21 mouse cellular contexts compared by ENCODE assay signal in genomic region chr3:15000657-15001056, GRCm38 (mm10).
DNase-seq lines count a peak whose midpoint lies in the region; ATAC-seq and TF ChIP-seq lines count a peak whose summit lies in the region.
"Had no signal": no experiment of that assay in that cellular context is flagged by ENCODE, and none has a peak within 500 bp of the region (broad histone marks: within the 10 kb centered on the region; RNA-seq: fewer than 3 reads in every experiment).

No protein-coding gene starts in this region.

- no peak overlapping the region for H3K4me2 ChIP-seq in liver, postnatal 0 days (ENCODE audit: low read depth, low read length)
- no peak overlapping the region for H3K4me2 ChIP-seq in stomach, embryonic 16.5 days (ENCODE audit: low read depth, low read length)
- no peak overlapping the region for H3K4me2 ChIP-seq in stomach, postnatal 0 days (replicated peaks; ENCODE audit: low read depth)
- H3K4me2 ChIP-seq in liver, embryonic 11.5 days: no peak overlapping the region
- H3K4me2 ChIP-seq: forebrain, embryonic 13.5 days; heart, embryonic 15.5 days; neural tube, embryonic 12.5 days had no signal

- H3K9me3 ChIP-seq in liver, postnatal 0 days (ENCODE audit: low read length): no peaks in the 10 kb centered on the region
- H3K9me3 ChIP-seq in stomach, embryonic 16.5 days (replicated peaks; ENCODE audit: control insufficient read depth, low read length): no peaks in the 10 kb centered on the region
- H3K9me3 ChIP-seq in stomach, postnatal 0 days (ENCODE audit: control insufficient read depth, low read length): no peaks in the 10 kb centered on the region
- H3K9me3 ChIP-seq in liver, embryonic 11.5 days (ENCODE audit: control insufficient read depth, low read length): no peaks in the 10 kb centered on the region
- H3K9me3 ChIP-seq in heart, embryonic 10.5 days: no peaks in the 10 kb centered on the region
- H3K9me3 ChIP-seq: forebrain, embryonic 13.5 days; heart, embryonic 15.5 days; neural tube, embryonic 12.5 days had no signal

- no peak overlapping the region for H3K4me3 ChIP-seq in liver, postnatal 0 days (ENCODE audit: low read depth, low read length)
- H3K4me3 ChIP-seq in stomach, embryonic 16.5 days (replicated peaks; ENCODE audit: low read length): no peak overlapping the region
- no peak overlapping the region for H3K4me3 ChIP-seq in stomach, postnatal 0 days (ENCODE audit: low read depth, low read length)
- no peak overlapping the region for H3K4me3 ChIP-seq in liver, embryonic 11.5 days (ENCODE audit: low read depth, low read length)
- no peak overlapping the region for H3K4me3 ChIP-seq in heart, embryonic 10.5 days
- H3K4me3 ChIP-seq: forebrain, embryonic 13.5 days; heart, adult 2 months; heart, embryonic 15.5 days; neural tube, embryonic 12.5 days had no signal

- peak; percentile 25 for DNase-seq in liver
- no peak for DNase-seq in liver, postnatal 0 days
- DNase-seq in stomach, postnatal 0 days (ENCODE audit: low spot score): no peak
- no peak for DNase-seq in liver, embryonic 11.5 days (ENCODE audit: low spot score)
- no peak for DNase-seq in urinary bladder, adult 18-20 months (ENCODE audit: low spot score in 2 of 2)
- no peak for DNase-seq in heart, embryonic 10.5 days (ENCODE audit: low spot score)
- DNase-seq: adrenal gland, postnatal 36 days; cerebellum, adult 2 months; cerebellum, postnatal 36 days; gastrocnemius, postnatal 14 days; heart, adult 2 months; heart, postnatal 4 days; kidney, adult 18-20 months; lung, postnatal 10 days; thymus, adult 18-20 months had no signal

- H3K9ac ChIP-seq in liver, postnatal 0 days (replicated peaks): no peak overlapping the region
- H3K9ac ChIP-seq in stomach, embryonic 16.5 days (ENCODE audit: low read length): no peak overlapping the region
- no peak overlapping the region for H3K9ac ChIP-seq in stomach, postnatal 0 days (ENCODE audit: low read length)
- no peak overlapping the region for H3K9ac ChIP-seq in liver, embryonic 11.5 days (ENCODE audit: low read depth, low read length)
- H3K9ac ChIP-seq: forebrain, embryonic 13.5 days; heart, embryonic 15.5 days; neural tube, embryonic 12.5 days had no signal

- 53% methylated on average over 3 of the region's 3 CpGs for WGBS in liver, postnatal 0 days (ENCODE audit: insufficient replicate concordance)
- 19% methylated on average over 3 of the region's 3 CpGs for WGBS in stomach, embryonic 16.5 days
- 17% methylated on average over 3 of the region's 3 CpGs for WGBS in stomach, postnatal 0 days
- 25% methylated on average over 3 of the region's 3 CpGs for WGBS in liver, embryonic 11.5 days
- 5% methylated on average over 3 of the region's 3 CpGs for WGBS in heart, embryonic 10.5 days

- no peak for ATAC-seq in liver, postnatal 0 days
- peak; percentile 37; the same call in 1 of the 2 replicates for ATAC-seq in stomach, embryonic 16.5 days (ENCODE audit: insufficient read depth, low FRiP score)
- no peak for ATAC-seq in stomach, postnatal 0 days (ENCODE audit: low FRiP score, low TSS enrichment)
- ATAC-seq in liver, embryonic 11.5 days (replicated peaks; ENCODE audit: low FRiP score): peak; percentile 70
- ATAC-seq: forebrain, embryonic 13.5 days; hindbrain, postnatal 0 days had no signal

- no peak for TF ChIP-seq EP300 in liver, postnatal 0 days (IDR thresholded peaks at IDR 0.05; ENCODE audit: low read depth)
- no peak for TF ChIP-seq EP300 in stomach, postnatal 0 days (optimal IDR thresholded peaks at IDR 0.05)

- no peaks in the 10 kb centered on the region for H3K27me3 ChIP-seq in liver, postnatal 0 days (ENCODE audit: insufficient read depth, low read length)
- no peaks in the 10 kb centered on the region for H3K27me3 ChIP-seq in stomach, embryonic 16.5 days (ENCODE audit: control insufficient read depth, insufficient read depth, low read length)
- no peaks in the 10 kb centered on the region for H3K27me3 ChIP-seq in stomach, postnatal 0 days (ENCODE audit: control insufficient read depth, insufficient read depth, low read length)
- H3K27me3 ChIP-seq in liver, embryonic 11.5 days (replicated peaks; ENCODE audit: control insufficient read depth, insufficient read depth, low read length): no peaks in the 10 kb centered on the region
- H3K27me3 ChIP-seq in heart, embryonic 10.5 days (ENCODE audit: insufficient read depth, poor library complexity, severe bottlenecking): no peaks in the 10 kb centered on the region
- H3K27me3 ChIP-seq: heart, embryonic 15.5 days; neural tube, embryonic 12.5 days had no signal

- H3K27ac ChIP-seq in liver, postnatal 0 days (ENCODE audit: low read depth): no peak overlapping the region
- no peak overlapping the region for H3K27ac ChIP-seq in stomach, embryonic 16.5 days (ENCODE audit: low read length)
- H3K27ac ChIP-seq in stomach, postnatal 0 days (replicated peaks): no peak overlapping the region
- no peak overlapping the region for H3K27ac ChIP-seq in liver, embryonic 11.5 days (ENCODE audit: low read depth, low read length)
- no peak overlapping the region for H3K27ac ChIP-seq in heart, embryonic 10.5 days
- H3K27ac ChIP-seq: forebrain, embryonic 13.5 days; heart, adult 2 months; heart, embryonic 15.5 days; hindbrain, postnatal 0 days; kidney, postnatal 0 days; neural tube, embryonic 12.5 days had no signal

- no peaks in the 10 kb centered on the region for H3K4me1 ChIP-seq in liver, postnatal 0 days (ENCODE audit: insufficient read depth)
- H3K4me1 ChIP-seq in stomach, embryonic 16.5 days (ENCODE audit: control insufficient read depth, insufficient read depth, low read length): no peaks in the 10 kb centered on the region
- H3K4me1 ChIP-seq in stomach, postnatal 0 days (replicated peaks; ENCODE audit: control insufficient read depth, insufficient read depth): no peaks in the 10 kb centered on the region
- H3K4me1 ChIP-seq in liver, embryonic 11.5 days (replicated peaks; ENCODE audit: control insufficient read depth, insufficient read depth, low read length): peaks cover 15% of the 10 kb centered on the region
- no peaks in the 10 kb centered on the region; the same call in 1 of the 2 replicates for H3K4me1 ChIP-seq in heart, embryonic 10.5 days
- H3K4me1 ChIP-seq: forebrain, embryonic 13.5 days; heart, embryonic 15.5 days; neural tube, embryonic 12.5 days had no signal

- TF ChIP-seq CTCF in liver, postnatal 0 days (IDR thresholded peaks at IDR 0.05; ENCODE audit: low read depth): no peak
- TF ChIP-seq CTCF in stomach, postnatal 0 days (IDR thresholded peaks at IDR 0.05; ENCODE audit: low read depth): no peak

- H3K36me3 ChIP-seq in liver, postnatal 0 days (replicated peaks; ENCODE audit: insufficient read depth, low read length): no peaks in the 10 kb centered on the region
- no peaks in the 10 kb centered on the region for H3K36me3 ChIP-seq in stomach, embryonic 16.5 days (ENCODE audit: control insufficient read depth, insufficient read depth, low read length)
- no peaks in the 10 kb centered on the region for H3K36me3 ChIP-seq in stomach, postnatal 0 days (ENCODE audit: control insufficient read depth, insufficient read depth, low read length)
- no peaks in the 10 kb centered on the region for H3K36me3 ChIP-seq in liver, embryonic 11.5 days (ENCODE audit: control insufficient read depth, insufficient read depth, low read length)
- H3K36me3 ChIP-seq in heart, embryonic 10.5 days: no peaks in the 10 kb centered on the region
- H3K36me3 ChIP-seq: heart, embryonic 15.5 days; neural tube, embryonic 12.5 days had no signal

Comparison
In these comparisons a context has a peak if more than half of its experiments do, and no peak if none do; other contexts are left out.
1. ATAC-seq: peak in stomach, embryonic 16.5 days (single experiment) and liver, embryonic 11.5 days (single experiment); none in liver, postnatal 0 days (single experiment) and stomach, postnatal 0 days (single experiment).